Mouse (Mus musculus) myocyte (in vitro differentiated cells): ENCODE measurements around the gene Smarca4. TPM values are rescaled to one million over a fixed set of nuclear protein-coding genes. Genes with fewer than 3 reads are reported as not detected.
"Not testable (repeated sequence)": the region's sequence is repeated elsewhere in the genome, so short reads cannot be mapped to it uniquely, and the experiment has no call there.

Experiments
- H3K27me3 ChIP-seq: one replicate; pipeline ENCODE4 v1.6.1; 2011; ENCODE audit not compliant: control insufficient read depth, insufficient read depth, insufficient read length
- H3K36me3 ChIP-seq: one replicate; pipeline ENCODE4 v1.6.1; 2011; ENCODE audit not compliant: control insufficient read depth, insufficient read depth
- H3K4me2 ChIP-seq: one replicate; pipeline ENCODE4 v1.6.1; 2011; ENCODE audit warnings: low read depth, control low read depth
- H3K4me3 ChIP-seq: one replicate; pipeline ENCODE4 v1.5.1; 2011; ENCODE audit warnings: mild to moderate bottlenecking, control low read depth, moderate library complexity
- H3K79me2 ChIP-seq: one replicate; pipeline ENCODE4 v1.6.1; 2011; ENCODE audit not compliant: control insufficient read depth, insufficient read depth
- H3ac ChIP-seq: one replicate; pipeline ENCODE4 v1.6.1; 2011; ENCODE audit not compliant: control insufficient read depth, insufficient read length
- CEBPB ChIP-seq: IDR thresholded peaks from 2 replicates; pipeline ENCODE4 v1.6.1; 2011; ENCODE audit warnings: mild to moderate bottlenecking, moderate library complexity; ENCODE audit not compliant: poor library complexity, insufficient read depth, severe bottlenecking
- E2F4 ChIP-seq: IDR thresholded peaks from one replicate; pipeline ENCODE4 v1.6.1; 2011; ENCODE audit warnings: mild to moderate bottlenecking, control low read depth, moderate library complexity; ENCODE audit not compliant: insufficient read depth
- MAX ChIP-seq: IDR thresholded peaks from one replicate; pipeline ENCODE4 v1.6.1; 2011; ENCODE audit warnings: low read depth, mild to moderate bottlenecking, control low read depth
- MYOD1 ChIP-seq, 3 experiments: IDR thresholded peaks; one replicate each; pipeline ENCODE4 v1.6.1; 2011; ENCODE audit warnings: control low read depth in 2 of 3, low read depth in 2 of 3, mild to moderate bottlenecking in 2 of 3, moderate library complexity in 1 of 3; ENCODE audit not compliant: insufficient read length in 2 of 3, control insufficient read depth in 1 of 3
- MYOG ChIP-seq, 3 experiments: IDR thresholded peaks; one replicate each; pipeline ENCODE4 v1.6.1; 2011; ENCODE audit warnings: control low read depth in 2 of 3, low read depth in 2 of 3, mild to moderate bottlenecking in 2 of 3; ENCODE audit not compliant: insufficient read length in 2 of 3, control insufficient read depth in 1 of 3, insufficient read depth in 1 of 3
- POLR2A ChIP-seq: IDR thresholded peaks from one replicate; pipeline ENCODE4 v1.6.1; 2011; ENCODE audit warnings: low read depth, mild to moderate bottlenecking, control low read depth, moderate library complexity; ENCODE audit not compliant: insufficient read length
- POLR2AphosphoS2 ChIP-seq: IDR thresholded peaks from one replicate; pipeline ENCODE4 v1.6.1; 2011; ENCODE audit warnings: low read depth, control low read depth; ENCODE audit not compliant: insufficient read length
- REST ChIP-seq: IDR thresholded peaks from one replicate; pipeline ENCODE4 v1.6.1; 2011; ENCODE audit warnings: mild to moderate bottlenecking, control low read depth, moderate library complexity; ENCODE audit not compliant: insufficient read depth, insufficient read length
- SRF ChIP-seq: IDR thresholded peaks from one replicate; pipeline ENCODE4 v1.6.1; 2011; ENCODE audit warnings: low read depth; ENCODE audit not compliant: control insufficient read depth, insufficient read length
- TCF12 ChIP-seq: IDR thresholded peaks from one replicate; pipeline ENCODE4 v1.6.1; 2011; ENCODE audit warnings: mild to moderate bottlenecking, control low read depth; ENCODE audit not compliant: poor library complexity, insufficient read depth, severe bottlenecking
- TCF3 ChIP-seq: IDR thresholded peaks from one replicate; pipeline ENCODE4 v1.6.1; 2011; ENCODE audit warnings: low read depth, control low read depth; ENCODE audit not compliant: insufficient read length
- USF1 ChIP-seq: IDR thresholded peaks from one replicate; pipeline ENCODE4 v1.6.1; 2011; ENCODE audit warnings: low read depth, mild to moderate bottlenecking, control low read depth, moderate library complexity
- polyA plus RNA-seq: library from polyadenylated mRNA; unstranded; fragments of >200 nt; fragmentation: generic; extraction: Trizol; gene quantifications from one replicate; pipeline ENCODE4 v1.2.1, GENCODE M21; 2012; ENCODE audit warnings: missing spikeins

Smarca4 gene
- polyA plus RNA-seq, 1 experiment = 68.0 TPM

DNA sequence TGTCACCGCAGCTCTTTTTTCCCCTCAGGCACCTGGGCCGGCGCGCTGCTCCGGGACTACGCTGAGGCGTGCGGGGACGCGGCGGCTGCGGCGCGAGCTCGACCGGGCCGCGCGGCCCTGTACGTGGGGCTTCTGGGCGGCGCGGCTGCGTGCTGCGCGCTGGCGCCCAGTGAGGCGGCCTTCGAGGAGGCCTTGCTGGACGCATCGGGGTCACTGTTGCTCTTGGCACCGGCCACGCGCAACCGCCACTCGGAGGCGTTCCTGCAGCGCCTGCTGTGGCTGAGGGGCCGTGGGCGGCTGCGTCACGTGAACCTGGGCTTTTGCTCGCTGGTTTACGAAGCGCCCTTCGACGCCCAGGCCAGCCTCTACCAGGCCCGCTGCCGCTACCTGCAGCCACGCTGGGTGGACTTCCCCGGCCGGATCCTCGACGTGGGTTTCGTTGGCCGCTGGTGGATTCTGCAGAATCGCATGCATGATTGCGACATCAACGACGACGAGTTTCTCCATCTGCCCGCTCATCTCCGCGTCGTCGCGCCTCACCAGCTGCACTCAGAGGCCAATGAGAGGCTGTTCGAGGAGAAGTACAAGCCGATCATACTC is 22.7 kb upstream of the Smarca4 start:
- H3K4me2 ChIP-seq = peak overlapping the region; percentile 97
- TF ChIP-seq POLR2A (no peak), REST (no peak), MYOG (IDR thresholded peaks at IDR 0.05; ENCODE audit: control insufficient read depth in 1 of 3, insufficient read depth in 1 of 3, insufficient read length in 2 of 3, low read depth in 2 of 3) (peak in 1 of 3 experiments; percentile 29), E2F4 (no peak), USF1 (no peak), POLR2AphosphoS2 (no peak), TCF12 (no peak), CEBPB (peak; percentile 53; the same call in 1 of the 2 replicates), MYOD1 (IDR thresholded peaks at IDR 0.05; ENCODE audit: control insufficient read depth in 1 of 3, insufficient read length in 2 of 3, low read depth in 2 of 3) (peak in 1 of 3 experiments; percentile 0), MAX (no peak), SRF (no peak), TCF3 (no peak)
- peaks cover 23% of the 10 kb centered on the region for H3K79me2 ChIP-seq
- peak overlapping the region; percentile 74 for H3K4me3 ChIP-seq
- peaks cover 8% of the 10 kb centered on the region for H3K36me3 ChIP-seq
- no peaks in the 10 kb centered on the region for H3K27me3 ChIP-seq
- H3ac ChIP-seq = peak overlapping the region; percentile 77

- Histone ChIP-seq H3K4me2 (peak overlapping the region; percentile 97), H3K4me3 (peak overlapping the region; percentile 74), H3K79me2 (peaks cover 23% of the 10 kb centered on the region)
- H3K36me3 ChIP-seq, H3ac ChIP-seq, H3K27me3 ChIP-seq: not testable (repeated sequence)
Measured at GRCm38 (mm10) chr9:21594350-21594749, 21.6 kb upstream of the Smarca4 start.

GRCm38 (mm10) chr9:21594838-21595237 is 21.1 kb upstream of the Smarca4 start:
- Histone ChIP-seq H3K4me3 (no peak overlapping the region), H3K36me3 (peaks cover 6% of the 10 kb centered on the region), H3K27me3 (no peaks in the 10 kb centered on the region), H3K79me2 (peaks cover 23% of the 10 kb centered on the region), H3ac (no peak overlapping the region), H3K4me2 (peak overlapping the region; percentile 97)
- TF ChIP-seq POLR2AphosphoS2 (no peak), REST (no peak), CEBPB (no peak), SRF (no peak), E2F4 (no peak), POLR2A (no peak), TCF12 (no peak), MYOD1 (IDR thresholded peaks at IDR 0.05; ENCODE audit: control insufficient read depth in 1 of 3, insufficient read length in 2 of 3, low read depth in 2 of 3) (no peak), TCF3 (no peak), USF1 (no peak), MAX (no peak), MYOG (IDR thresholded peaks at IDR 0.05; ENCODE audit: control insufficient read depth in 1 of 3, insufficient read depth in 1 of 3, insufficient read length in 2 of 3, low read depth in 2 of 3) (no peak)

GRCm38 (mm10) chr9:21598198-21598597 is 17.8 kb upstream of the Smarca4 start:
- TF ChIP-seq MAX = no peak
- no peak for TF ChIP-seq E2F4
- no peak for TF ChIP-seq POLR2AphosphoS2
- TF ChIP-seq MYOD1 (IDR thresholded peaks at IDR 0.05; ENCODE audit: control insufficient read depth in 1 of 3, insufficient read length in 2 of 3, low read depth in 2 of 3) = no peak
- no peak for TF ChIP-seq CEBPB
- TF ChIP-seq SRF = no peak
- TF ChIP-seq POLR2A = no peak
- no peak for TF ChIP-seq MYOG (IDR thresholded peaks at IDR 0.05; ENCODE audit: control insufficient read depth in 1 of 3, insufficient read depth in 1 of 3, insufficient read length in 2 of 3, low read depth in 2 of 3)
- Histone ChIP-seq H3K79me2 (peaks cover 23% of the 10 kb centered on the region), H3K27me3 (no peaks in the 10 kb centered on the region), H3K4me3 (no peak overlapping the region), H3ac (no peak overlapping the region), H3K36me3 (peaks cover 6% of the 10 kb centered on the region), H3K4me2 (no peak overlapping the region)

- Histone ChIP-seq H3K27me3 (no peaks in the 10 kb centered on the region), H3K4me3 (no peak overlapping the region), H3K4me2 (no peak overlapping the region), H3ac (no peak overlapping the region), H3K79me2 (peaks cover 3% of the 10 kb centered on the region), H3K36me3 (peaks cover 6% of the 10 kb centered on the region)
- TF ChIP-seq USF1 (no peak), POLR2AphosphoS2 (no peak), REST (no peak), POLR2A (no peak)
Measured at GRCm38 (mm10) chr9:21600186-21600585, 15.8 kb upstream of the Smarca4 start.
